Mouse (Mus musculus) hindbrain, embryonic 11.5 days (tissue): ENCODE data around the gene Scap. TPM values are rescaled to one million over a fixed set of nuclear protein-coding genes. Genes with fewer than 3 reads are reported as not detected.

Experiments
- ATAC-seq: fragments of 200-750 bp; cut with Nextera tagmentation; 2 replicates; pipeline ENCODE4 v1.8.0; 2017; ENCODE audit warnings: mild to moderate bottlenecking, moderate TSS enrichment, moderate library complexity; ENCODE audit not compliant: low FRiP score
- DNase-seq: peaks from one replicate; pipeline ENCODE4 v3.0.0-alpha.2; 2015; ENCODE audit warnings: low spot score
- H3K27ac ChIP-seq: fragments of 300-500 bp; sonication (generic); 2 replicates; pipeline ENCODE4 v1.5.1; 2014; ENCODE audit warnings: mild to moderate bottlenecking, low read depth, low read length
- H3K27me3 ChIP-seq: fragments of 300-500 bp; sonication (generic); 2 replicates; pipeline ENCODE4 v1.6.1; 2014; ENCODE audit warnings: mild to moderate bottlenecking, low read length, moderate library complexity, mixed read lengths; ENCODE audit not compliant: control insufficient read depth, insufficient read depth
- H3K36me3 ChIP-seq: fragments of 300-500 bp; sonication (generic); 2 replicates; pipeline ENCODE4 v1.6.1; 2014; ENCODE audit warnings: mild to moderate bottlenecking, low read length, moderate library complexity, mixed read lengths; ENCODE audit not compliant: control insufficient read depth, insufficient read depth
- H3K4me1 ChIP-seq: fragments of 300-500 bp; sonication (generic); replicated peaks from 2 replicates; pipeline ENCODE4 v1.6.1; 2014; ENCODE audit warnings: low read length, mixed read lengths; ENCODE audit not compliant: control insufficient read depth, insufficient read depth
- H3K4me2 ChIP-seq: fragments of 300-500 bp; sonication (generic); replicated peaks from 2 replicates; pipeline ENCODE4 v1.6.1; 2014; ENCODE audit warnings: mild to moderate bottlenecking, low read depth, low read length
- H3K4me3 ChIP-seq: fragments of 300-500 bp; sonication (generic); 2 replicates; pipeline ENCODE4 v1.5.1; 2014; ENCODE audit warnings: low read depth, low read length
- H3K9ac ChIP-seq: fragments of 300-500 bp; sonication (generic); 2 replicates; pipeline ENCODE4 v1.6.1; 2014; ENCODE audit warnings: low read depth, low read length
- H3K9me3 ChIP-seq: fragments of 300-500 bp; sonication (generic); 2 replicates; pipeline ENCODE4 v1.6.1; 2016; ENCODE audit warnings: low read length; ENCODE audit not compliant: control insufficient read depth
- WGBS: fragments of 180-500 bp; shearing (Covaris S2); extraction: QIAGEN DNeasy Blood & Tissue Kit; methylation state at CpG from one replicate; pipeline ENCODE4 v1.1.7; 2014; 5-methylcytosine and 5-hydroxymethylcytosine counted together
- polyA plus RNA-seq: library from polyadenylated mRNA; unstranded; fragments of >200 nt; fragmentation: Nextera tagmentation; extraction: Ambion mirVana; gene quantifications from 2 replicates; pipeline ENCODE4 v1.2.1, GENCODE M21; 2014

Scap gene
- polyA plus RNA-seq, 1 experiment from 2014 or later: 26.0 TPM

DNA sequence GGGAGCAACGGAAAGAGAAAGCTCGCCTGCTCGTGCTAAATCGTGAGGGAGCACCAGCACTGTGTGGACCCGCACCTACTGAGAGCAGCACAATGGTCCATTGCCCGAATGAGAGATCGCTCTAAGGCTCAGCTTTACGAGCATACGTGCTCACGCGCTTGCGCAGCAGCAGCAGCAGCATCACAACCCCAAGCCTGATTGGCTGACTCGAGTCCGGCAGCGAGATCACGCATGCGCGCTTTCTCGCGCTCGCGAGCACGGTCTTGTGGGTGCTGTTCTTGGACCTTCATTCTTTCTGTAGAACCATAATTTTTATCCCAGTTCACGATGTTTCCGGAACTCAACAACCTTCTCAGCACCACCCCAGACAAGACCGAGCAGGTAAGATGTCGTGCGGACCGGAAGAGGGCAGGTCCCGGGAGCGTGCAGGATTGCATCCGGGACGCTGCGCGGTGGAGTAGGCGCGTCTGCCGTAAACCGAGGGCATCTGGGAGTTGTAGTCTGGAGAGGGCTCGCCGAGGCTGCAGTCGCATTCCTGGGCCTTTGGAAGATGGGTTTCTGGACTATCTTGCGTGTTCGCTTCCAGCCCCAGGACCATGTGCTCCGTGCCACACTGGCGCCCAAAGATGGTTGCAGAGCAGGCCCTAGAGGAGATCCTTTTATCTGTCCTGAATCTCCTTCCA, 28.0 kb upstream of the Scap start, which contains the start of gene Elp6:
Gene Elp6, plus strand, starts transcription at position 205 of the 683 bp plus-strand sequence.
- H3K4me2 ChIP-seq: peak within 1 kb of the TSS; percentile 67
- peak within 1 kb of the TSS; percentile 48 for H3K4me3 ChIP-seq
- H3K9ac ChIP-seq: peak within 1 kb of the TSS; percentile 76
- under 1% methylated on average over 46 of the region's 46 CpGs for WGBS
- H3K9me3 ChIP-seq: no peaks in the 10 kb centered on the region
- H3K36me3 ChIP-seq: no peaks in the 10 kb centered on the region
- H3K4me1 ChIP-seq: no peaks in the 10 kb centered on the region
- no peaks in the 10 kb centered on the region for H3K27me3 ChIP-seq
- H3K27ac ChIP-seq: peak within 1 kb of the TSS; percentile 86
- peak; percentile 92 for DNase-seq
- ATAC-seq: peak; percentile 98

DNA sequence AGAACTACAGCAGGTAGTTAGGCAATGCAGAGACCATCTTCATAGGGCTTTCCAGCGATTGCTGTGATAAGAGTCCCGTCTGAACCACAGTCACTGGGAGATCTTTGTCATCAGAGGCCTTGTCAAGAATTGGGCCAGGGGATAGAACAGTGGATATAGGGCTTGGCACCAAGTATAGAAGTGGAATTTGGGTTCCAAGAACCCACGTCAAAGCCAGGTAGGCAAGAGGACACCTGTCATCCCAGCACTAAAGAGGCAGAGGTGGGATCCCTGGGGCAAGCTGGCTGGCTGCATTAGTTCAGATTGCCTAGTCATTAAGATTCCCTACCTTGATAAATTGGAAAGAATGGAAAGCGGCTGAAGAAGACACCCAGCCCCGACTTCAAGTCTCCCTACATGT, 26.7 kb upstream of the Scap start:
- Histone ChIP-seq H3K27ac (no peak overlapping the region), H3K4me2 (0 out of 2 replicates have a peak overlapping the region, but pooled peaks have one; percentile 55), H3K27me3 (no peaks in the 10 kb centered on the region), H3K4me1 (no peaks in the 10 kb centered on the region), H3K9me3 (no peaks in the 10 kb centered on the region), H3K36me3 (no peaks in the 10 kb centered on the region), H3K4me3 (no peak overlapping the region), H3K9ac (no peak overlapping the region)
- 95% methylated on average over 5 of the region's 5 CpGs for WGBS
- ATAC-seq (no peak), DNase-seq (no peak)

DNA sequence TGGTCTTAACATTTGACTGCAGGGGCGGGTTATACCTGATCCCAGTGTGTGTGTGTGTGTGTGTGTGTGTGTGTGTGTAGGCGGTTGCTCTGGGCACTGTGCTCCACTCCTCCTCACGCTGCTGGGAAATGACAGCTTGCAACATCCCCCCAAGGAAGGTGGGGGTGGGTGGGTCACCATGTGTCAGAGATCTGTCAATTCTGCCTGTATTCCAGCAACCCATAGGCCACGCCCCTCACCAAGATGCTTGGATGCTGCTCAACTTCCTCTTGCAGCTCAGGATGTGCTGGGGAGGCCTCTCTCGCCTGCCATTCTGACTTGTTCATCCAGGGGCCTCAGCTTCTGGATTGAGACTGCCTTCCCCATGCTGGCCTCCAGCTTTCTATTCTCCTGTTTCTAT, 18.4 kb upstream of the Scap start:
- no peak overlapping the region for H3K4me2 ChIP-seq
- no peak overlapping the region for H3K4me3 ChIP-seq
- H3K36me3 ChIP-seq: 0 out of 2 replicates have a peak, but pooled peaks cover 5% of the 10 kb centered on the region
- H3K27me3 ChIP-seq: no peaks in the 10 kb centered on the region
- H3K9me3 ChIP-seq: no peaks in the 10 kb centered on the region
- 83% methylated on average over 5 of the region's 5 CpGs for WGBS
- H3K27ac ChIP-seq: no peak overlapping the region
- no peaks in the 10 kb centered on the region for H3K4me1 ChIP-seq
- H3K9ac ChIP-seq: no peak overlapping the region
- no peak for DNase-seq
- ATAC-seq: no peak

DNA sequence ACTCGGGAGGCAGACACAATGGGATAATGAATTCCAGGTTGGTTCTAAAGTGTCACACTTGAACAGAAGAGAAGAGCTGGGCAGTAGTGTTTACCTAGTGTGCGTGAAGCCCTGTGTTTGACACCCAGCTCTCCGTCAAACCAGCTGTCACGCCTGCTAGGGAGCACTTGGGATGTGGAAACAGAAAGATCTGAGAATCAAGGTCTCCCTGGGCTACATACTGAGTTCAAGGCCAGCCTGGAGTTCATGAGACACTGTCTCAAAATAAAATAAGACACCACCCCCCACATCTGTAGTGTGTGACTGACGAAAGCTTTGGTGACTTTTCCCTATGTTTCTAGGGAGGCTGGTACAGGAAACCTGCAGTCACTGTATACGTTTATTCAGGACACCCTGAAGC, 17.7 kb upstream of the Scap start:
- Histone ChIP-seq H3K9me3 (no peaks in the 10 kb centered on the region), H3K27me3 (no peaks in the 10 kb centered on the region), H3K4me3 (no peak overlapping the region), H3K4me2 (no peak overlapping the region), H3K9ac (no peak overlapping the region), H3K27ac (no peak overlapping the region), H3K36me3 (0 out of 2 replicates have a peak, but pooled peaks cover 5% of the 10 kb centered on the region), H3K4me1 (no peaks in the 10 kb centered on the region)
- ATAC-seq: no peak
- WGBS: 91% methylated on average over 6 of the region's 6 CpGs
- DNase-seq: no peak

DNA sequence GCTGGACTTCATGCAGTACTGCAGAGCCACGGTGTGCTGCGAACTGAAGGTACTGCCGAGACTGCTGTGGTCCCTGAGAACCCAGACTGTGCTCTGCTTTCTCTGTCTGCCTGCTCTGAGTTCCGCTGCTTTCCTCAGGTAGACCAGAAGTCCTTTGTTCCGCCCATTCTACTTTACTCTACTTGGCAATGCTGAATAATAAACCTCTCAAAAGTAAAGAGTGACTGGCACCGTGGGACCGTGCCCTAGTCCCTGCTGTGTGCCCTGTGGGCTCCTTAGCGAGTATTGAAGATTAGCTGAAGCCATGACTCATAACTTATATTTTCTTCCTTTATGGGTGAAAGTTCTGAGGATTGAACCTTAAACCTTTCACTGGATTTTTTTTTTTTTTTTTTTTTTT, 17.2 kb upstream of the Scap start:
- DNase-seq: no peak
- Histone ChIP-seq H3K27me3 (no peaks in the 10 kb centered on the region), H3K9me3 (no peaks in the 10 kb centered on the region), H3K9ac (no peak overlapping the region), H3K4me1 (no peaks in the 10 kb centered on the region), H3K4me3 (no peak overlapping the region), H3K4me2 (no peak overlapping the region), H3K36me3 (peaks cover 7% of the 10 kb centered on the region; the same call in 1 of the 2 replicates), H3K27ac (no peak overlapping the region)
- over 99% methylated on average over 8 of the region's 8 CpGs for WGBS
- no peak for ATAC-seq

DNA sequence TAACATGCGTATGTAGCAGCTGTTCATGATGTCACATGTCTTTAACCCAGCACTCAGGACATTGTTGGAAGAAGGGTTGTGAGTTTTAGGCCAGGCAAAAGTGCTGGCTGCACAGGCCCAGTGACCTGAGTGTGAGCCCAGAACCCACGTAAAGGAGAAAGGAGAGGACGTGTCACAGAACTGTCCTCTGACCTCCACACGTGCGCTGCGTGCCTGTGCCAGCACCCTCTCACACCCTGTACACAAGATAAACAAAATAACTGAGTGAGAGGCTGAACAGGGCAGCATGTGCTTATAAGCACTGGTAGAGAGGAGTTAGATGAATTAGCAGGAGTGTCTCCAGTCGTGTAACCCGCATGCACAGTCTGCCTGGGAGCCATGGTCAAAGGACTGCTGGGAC, 16.6 kb upstream of the Scap start:
- Histone ChIP-seq H3K4me3 (no peak overlapping the region), H3K27ac (no peak overlapping the region), H3K36me3 (peaks cover 12% of the 10 kb centered on the region; the same call in 1 of the 2 replicates), H3K9me3 (no peaks in the 10 kb centered on the region), H3K9ac (no peak overlapping the region), H3K4me1 (no peaks in the 10 kb centered on the region), H3K4me2 (no peak overlapping the region), H3K27me3 (no peaks in the 10 kb centered on the region)
- WGBS: 98% methylated on average over 8 of the region's 8 CpGs
- DNase-seq (no peak), ATAC-seq (no peak)

DNA sequence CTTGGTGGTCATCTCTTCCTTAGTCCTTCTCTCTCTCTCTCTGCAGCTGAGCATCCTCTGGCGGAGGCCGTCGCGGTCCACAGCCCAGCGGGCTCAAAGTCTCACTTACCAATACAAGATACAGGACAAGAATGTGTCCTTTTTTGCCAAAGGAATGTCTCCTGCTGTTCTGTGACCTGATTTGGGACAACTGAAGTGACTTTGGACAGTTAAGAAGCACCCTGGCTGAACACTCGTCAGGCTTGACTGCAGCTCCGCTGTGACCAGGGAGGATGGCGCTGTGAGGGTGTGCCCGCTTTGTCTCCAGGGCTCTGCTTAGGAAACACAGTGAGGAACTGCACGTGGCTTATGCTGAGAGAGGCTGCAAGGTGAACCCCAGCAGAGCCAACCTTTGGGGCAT, 12.3 kb upstream of the Scap start:
- Histone ChIP-seq H3K9ac (no peak overlapping the region), H3K4me2 (no peak overlapping the region), H3K9me3 (no peaks in the 10 kb centered on the region), H3K4me1 (no peaks in the 10 kb centered on the region), H3K27me3 (no peaks in the 10 kb centered on the region), H3K27ac (no peak overlapping the region), H3K4me3 (no peak overlapping the region), H3K36me3 (peaks cover 7% of the 10 kb centered on the region; the same call in 1 of the 2 replicates)
- no peak for DNase-seq
- ATAC-seq: no peak
- WGBS: 80% methylated on average over 10 of the region's 10 CpGs

DNA sequence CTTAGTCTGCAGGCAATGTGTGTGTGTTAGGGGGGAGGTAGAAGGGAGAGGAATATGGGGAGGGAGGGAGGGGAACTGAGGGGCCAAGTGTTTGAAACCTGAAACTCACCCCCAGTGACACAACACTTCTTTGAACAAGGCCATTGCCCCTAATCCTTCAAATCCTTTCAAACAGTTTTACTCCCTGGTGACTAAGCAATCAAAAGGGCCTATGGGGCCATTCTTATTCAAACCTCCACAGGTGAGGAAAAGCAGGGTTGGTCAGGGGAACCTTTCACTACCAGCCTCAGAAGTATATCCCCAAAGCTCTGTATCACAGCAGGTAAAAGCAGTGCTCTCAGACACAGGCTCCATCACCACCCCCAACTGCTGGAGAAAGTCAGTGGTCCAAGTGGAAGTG, 10.1 kb upstream of the Scap start:
- Histone ChIP-seq H3K4me1 (no peaks in the 10 kb centered on the region), H3K27ac (no peak overlapping the region), H3K36me3 (peaks cover 7% of the 10 kb centered on the region; the same call in 1 of the 2 replicates), H3K27me3 (no peaks in the 10 kb centered on the region), H3K9me3 (no peaks in the 10 kb centered on the region), H3K4me2 (no peak overlapping the region), H3K4me3 (no peak overlapping the region), H3K9ac (no peak overlapping the region)
- ATAC-seq (no peak), DNase-seq (no peak)

DNA sequence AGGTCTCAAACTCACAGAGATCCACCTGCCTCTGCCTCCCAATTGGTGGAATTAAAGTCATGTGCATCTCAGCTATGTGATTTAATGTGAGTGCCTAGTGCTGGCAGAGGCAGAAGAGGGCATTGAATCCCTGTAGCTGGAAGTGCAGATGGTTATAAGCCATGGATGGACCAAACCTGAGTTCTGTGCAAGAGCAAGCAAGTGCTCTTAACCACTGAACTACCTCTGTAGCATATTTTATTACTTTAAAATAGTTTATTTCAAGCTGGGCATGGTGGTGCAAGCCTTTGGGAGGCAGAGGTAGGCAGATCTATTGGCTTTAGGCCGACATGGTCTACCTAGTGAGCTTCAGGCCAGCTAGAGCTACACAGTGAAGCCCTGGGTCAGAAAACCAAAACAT, 8.9 kb upstream of the Scap start:
- ATAC-seq (no peak), DNase-seq (no peak)
- H3K27me3 ChIP-seq: no peaks in the 10 kb centered on the region
- 76% methylated on average over 1 of the region's 1 CpGs for WGBS
- H3K4me1 ChIP-seq: no peaks in the 10 kb centered on the region
- no peak overlapping the region for H3K9ac ChIP-seq
- no peak overlapping the region for H3K4me2 ChIP-seq
- H3K9me3 ChIP-seq: no peaks in the 10 kb centered on the region
- H3K36me3 ChIP-seq: peaks cover 7% of the 10 kb centered on the region; the same call in 1 of the 2 replicates
- H3K27ac ChIP-seq: no peak overlapping the region
- no peak overlapping the region for H3K4me3 ChIP-seq
